Mouse (Mus musculus): ENCODE measurements around the gene Adipor2.

- TF ChIP-seq CTCF (IDR thresholded peaks at IDR 0.05; ENCODE audit: low read depth, low read length) (no peak), POLR2A (IDR thresholded peaks at IDR 0.05; ENCODE audit: insufficient read depth, low read length) (no peak)
Observed at GRCm38 (mm10) chr6:119363593-119363992, 53.9 kb downstream of the Adipor2 start.
